In genomic region chr5:8111691-8112090, GRCm38 (mm10) we compare ENCODE assay signal across 25 mouse cellular contexts.
"Had no signal": no experiment of that assay in that cellular context is flagged by ENCODE, and none has a peak within 500 bp of the region (broad histone marks: within the 10 kb centered on the region; RNA-seq: fewer than 3 reads in every experiment).

No protein-coding gene starts in this region.

- H3K9me3 ChIP-seq: heart, embryonic 13.5 days; heart, embryonic 15.5 days; hindbrain, embryonic 13.5 days; hindbrain, embryonic 15.5 days; limb, embryonic 10.5 days; limb, embryonic 12.5 days; liver, embryonic 13.5 days; liver, embryonic 15.5 days had no signal

- ATAC-seq: hindbrain, postnatal 0 days; intestine, embryonic 16.5 days had no signal

- H3K27me3 ChIP-seq: heart, embryonic 13.5 days; heart, embryonic 15.5 days; hindbrain, embryonic 13.5 days; hindbrain, embryonic 15.5 days; limb, embryonic 12.5 days; liver, embryonic 13.5 days; liver, embryonic 15.5 days had no signal

- H3K4me3 ChIP-seq: heart, adult 2 months; heart, embryonic 13.5 days; heart, embryonic 15.5 days; hindbrain, embryonic 13.5 days; hindbrain, embryonic 15.5 days; layer of hippocampus, adult 2 months; left cerebral cortex, adult 2 months; limb, embryonic 10.5 days; limb, embryonic 12.5 days; liver, embryonic 13.5 days; liver, embryonic 15.5 days had no signal

- H3K4me2 ChIP-seq: heart, embryonic 11.5 days; heart, embryonic 13.5 days; heart, embryonic 15.5 days; hindbrain, embryonic 13.5 days; hindbrain, embryonic 15.5 days; limb, embryonic 12.5 days; liver, embryonic 11.5 days; liver, embryonic 13.5 days; liver, embryonic 15.5 days had no signal

- DNase-seq: gastrocnemius, postnatal 14 days; gastrocnemius, postnatal 36 days; heart, adult 11 months; heart, adult 2 months; heart, postnatal 14 days; heart, postnatal 36 days; kidney, adult 11 months; kidney, adult 2 months; kidney, postnatal 25 days; kidney, postnatal 4 days; liver; liver, embryonic 13.5 days had no signal

- H3K27ac ChIP-seq: heart, adult 2 months; heart, embryonic 13.5 days; heart, embryonic 15.5 days; hindbrain, embryonic 13.5 days; hindbrain, embryonic 15.5 days; hindbrain, postnatal 0 days; layer of hippocampus, adult 2 months; left cerebral cortex, adult 2 months; limb, embryonic 10.5 days; limb, embryonic 12.5 days; liver, embryonic 13.5 days; liver, embryonic 15.5 days had no signal

- H3K4me1 ChIP-seq: hindbrain, embryonic 13.5 days; hindbrain, embryonic 15.5 days; limb, embryonic 10.5 days; limb, embryonic 12.5 days; liver, embryonic 13.5 days; liver, embryonic 15.5 days had no signal

- H3K36me3 ChIP-seq: heart, embryonic 13.5 days; heart, embryonic 15.5 days; limb, embryonic 10.5 days; limb, embryonic 12.5 days; liver, embryonic 13.5 days; liver, embryonic 15.5 days had no signal

- H3K9ac ChIP-seq: heart, embryonic 13.5 days; heart, embryonic 15.5 days; hindbrain, embryonic 13.5 days; hindbrain, embryonic 15.5 days; limb, embryonic 12.5 days; liver, embryonic 13.5 days; liver, embryonic 15.5 days had no signal
